Mouse (Mus musculus) CH12F3 (cell line): ENCODE results near the gene Pak1.
"Not testable (repeated sequence)": the region's sequence is repeated elsewhere in the genome, so short reads cannot be mapped to it uniquely, and the experiment has no call there.

Experiments used
- in situ Hi-C: fragments of 300-500 bp; cut with MboI; formaldehyde crosslinking; loops from 2 replicates; pipeline ENCODE4 v1.14.3; 2020; ENCODE audit warnings: low sequenced_read_pairs

Gene Pak1

DNA sequence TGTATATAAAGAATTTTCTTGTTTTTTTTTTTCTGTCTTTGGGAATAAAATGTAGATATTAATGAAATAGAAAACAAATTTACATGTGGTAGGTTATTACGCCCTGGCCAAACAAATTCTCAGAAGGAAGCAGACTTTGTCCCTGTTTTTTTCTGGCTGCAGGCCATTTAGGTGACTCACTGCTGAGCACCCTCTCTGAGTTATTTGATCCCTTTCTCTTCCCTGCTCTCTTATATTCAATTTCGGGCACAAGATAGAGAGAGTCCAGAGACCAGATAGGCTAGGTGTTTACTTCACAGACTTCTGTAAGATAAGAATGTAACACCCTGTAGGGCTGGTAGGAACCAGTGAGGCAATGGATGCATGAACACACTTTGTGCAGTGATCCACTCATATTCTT lies 57.2 kb downstream of the Pak1 start:
- in situ Hi-C loops, result no loop called here

DNA sequence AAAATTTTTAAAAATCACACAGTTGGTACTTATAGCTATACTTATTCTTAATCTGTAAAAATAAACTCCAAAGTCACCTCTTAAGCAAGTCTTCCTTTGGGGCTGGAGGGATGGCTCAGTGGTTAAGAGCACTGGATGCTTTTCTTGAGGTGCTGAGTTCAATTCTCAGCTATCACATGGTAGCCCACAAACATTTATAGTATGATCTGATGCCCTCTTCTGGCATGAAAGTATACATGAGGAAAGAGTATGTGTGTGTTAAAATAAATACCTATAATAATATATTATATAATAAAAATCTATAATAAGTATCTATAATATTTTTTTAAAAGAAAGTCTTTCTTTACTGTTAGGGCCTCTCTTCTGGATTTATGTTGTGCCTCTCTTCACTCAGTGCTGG lies 58.2 kb downstream of the Pak1 start:
- in situ Hi-C loops, result no loop called here

DNA sequence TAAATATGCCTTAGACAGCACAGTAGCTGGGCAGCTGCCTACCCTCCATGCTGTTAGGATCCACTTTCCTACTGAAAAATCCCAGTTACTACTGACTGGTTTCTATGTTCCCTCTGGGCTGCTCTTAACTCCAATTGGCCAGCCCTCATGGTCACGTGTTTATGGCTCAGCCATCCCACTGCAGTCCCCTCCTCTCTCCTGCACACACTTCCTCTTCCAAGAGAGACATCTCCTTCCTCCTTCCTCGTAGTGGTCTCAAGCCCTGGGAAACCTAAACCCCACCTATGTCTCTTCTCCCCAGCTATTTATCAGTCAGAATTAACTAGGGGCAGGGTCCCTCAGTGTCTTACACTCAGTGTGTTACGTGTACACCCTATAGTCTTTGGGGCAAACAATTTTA lies 61.2 kb downstream of the Pak1 start:
- in situ Hi-C loops, result not testable (repeated sequence)

DNA sequence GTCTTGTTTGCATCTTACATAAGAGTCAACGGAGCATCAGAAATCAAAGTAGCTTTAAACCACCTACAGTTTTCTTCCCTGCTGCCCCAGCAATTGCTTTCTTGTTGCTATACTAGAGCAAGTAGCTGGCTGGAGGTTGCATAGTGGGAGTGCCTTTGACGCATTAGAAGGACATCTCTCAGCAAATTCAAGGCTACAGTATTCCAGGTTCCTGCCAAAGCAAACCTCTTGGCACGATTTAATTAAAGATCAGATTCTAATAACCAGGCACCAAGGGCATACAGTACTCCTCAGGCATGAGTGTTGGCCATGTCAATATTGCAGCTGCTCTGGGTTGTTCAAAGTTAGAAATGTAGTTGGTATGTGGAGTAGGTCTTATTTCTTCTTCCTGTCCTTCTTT lies 62.0 kb downstream of the Pak1 start:
- in situ Hi-C loops, result no loop called here

DNA sequence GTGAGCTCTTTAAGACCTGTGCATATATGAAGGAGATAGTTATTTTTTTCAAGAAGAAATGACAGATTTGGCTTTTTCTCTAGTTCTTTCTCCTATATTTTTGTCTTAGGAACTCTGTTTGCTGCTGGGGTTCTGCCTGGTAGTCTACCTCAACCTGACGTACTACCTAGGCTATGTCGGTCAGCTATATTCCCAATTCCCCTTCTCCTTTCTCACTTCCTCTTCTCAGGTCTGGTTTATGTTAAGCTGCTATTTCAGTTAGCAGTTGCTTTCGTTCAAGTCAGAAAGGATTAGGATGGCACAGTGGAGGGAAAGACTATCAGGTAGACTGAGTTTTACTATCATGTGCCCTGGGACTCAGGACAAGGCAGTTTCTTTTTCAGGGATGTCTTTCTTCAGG lies 75.2 kb downstream of the Pak1 start:
- in situ Hi-C loops, result no loop called here

DNA sequence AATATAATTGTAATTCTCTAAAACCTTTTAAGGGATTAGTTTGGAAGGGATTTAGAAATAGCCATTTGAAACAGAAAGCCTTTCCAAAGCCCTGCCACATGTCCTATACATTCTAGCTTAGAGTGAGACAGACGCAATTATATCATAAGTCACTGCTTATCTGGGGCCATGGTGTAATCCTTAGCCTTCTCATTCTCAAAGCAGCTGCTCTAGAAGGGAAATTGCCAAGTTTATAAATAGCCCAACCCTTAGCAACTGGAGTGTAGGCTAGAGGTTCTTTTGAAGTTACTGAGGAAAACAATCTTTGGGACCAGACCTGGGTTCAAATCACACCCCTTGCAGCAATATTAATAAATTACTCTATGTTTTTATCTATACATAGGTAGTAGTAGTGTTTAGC lies 76.2 kb downstream of the Pak1 start:
- in situ Hi-C loops, result no loop called here

DNA sequence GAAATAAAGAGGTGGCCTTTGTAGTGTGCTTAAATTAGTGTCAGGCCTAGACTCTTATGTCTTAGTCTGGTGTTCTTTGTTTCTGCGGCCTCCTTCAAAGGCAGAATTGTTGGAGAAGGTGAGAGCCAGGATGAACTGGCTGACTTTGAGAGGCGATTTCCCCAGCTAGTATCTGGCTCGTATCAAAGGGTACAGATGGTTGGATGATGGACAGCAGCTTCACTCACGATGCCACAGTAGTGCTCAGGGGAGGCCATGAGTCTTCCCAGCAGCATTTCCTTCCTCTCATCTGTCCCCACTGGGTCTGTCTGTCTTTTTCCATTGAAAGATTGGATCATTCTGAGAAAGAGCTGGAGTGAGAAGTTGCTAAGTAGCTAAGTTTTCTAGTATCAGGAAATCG lies 79.5 kb downstream of the Pak1 start:
- in situ Hi-C loops, result no loop called here

DNA sequence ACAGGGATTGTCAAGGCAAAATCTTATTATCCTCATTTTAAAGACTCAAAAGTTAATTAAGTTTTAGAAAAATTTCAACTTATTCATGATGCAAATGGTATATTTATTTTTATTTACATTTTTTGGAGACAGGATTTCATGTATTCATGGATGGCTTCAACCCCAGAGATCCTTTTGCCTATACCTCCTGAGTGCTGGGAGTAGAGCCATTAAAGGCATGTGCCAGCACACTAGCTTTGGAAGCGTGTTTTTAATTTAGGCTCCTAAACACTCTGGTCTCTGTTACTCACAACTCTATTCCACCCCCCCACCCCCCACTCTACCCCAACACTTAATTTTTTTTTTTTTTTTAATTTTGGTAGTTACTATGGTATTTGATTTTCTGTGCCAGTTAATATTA lies 80.4 kb downstream of the Pak1 start:
- in situ Hi-C loops, result no loop called here

DNA sequence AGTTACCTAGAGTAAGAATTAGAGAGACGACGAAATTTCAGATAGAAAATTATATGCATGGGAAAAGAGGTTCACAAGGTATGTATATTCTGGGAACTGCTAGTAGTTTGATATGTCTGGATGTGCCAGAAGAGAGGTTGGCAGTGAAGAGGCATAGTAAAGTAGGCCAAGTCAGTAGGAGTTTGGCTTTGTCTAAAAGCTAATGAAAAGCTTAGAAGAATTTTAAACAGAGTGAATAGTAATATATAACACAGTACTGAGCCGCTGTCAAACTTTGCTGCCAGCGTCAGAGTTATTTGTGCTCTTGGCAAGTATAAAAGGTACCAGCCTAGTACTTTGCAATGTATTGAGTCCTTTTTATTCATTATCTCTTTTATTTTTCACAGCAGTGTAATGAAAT lies 84.1 kb downstream of the Pak1 start:
- in situ Hi-C loops, result no loop called here

DNA sequence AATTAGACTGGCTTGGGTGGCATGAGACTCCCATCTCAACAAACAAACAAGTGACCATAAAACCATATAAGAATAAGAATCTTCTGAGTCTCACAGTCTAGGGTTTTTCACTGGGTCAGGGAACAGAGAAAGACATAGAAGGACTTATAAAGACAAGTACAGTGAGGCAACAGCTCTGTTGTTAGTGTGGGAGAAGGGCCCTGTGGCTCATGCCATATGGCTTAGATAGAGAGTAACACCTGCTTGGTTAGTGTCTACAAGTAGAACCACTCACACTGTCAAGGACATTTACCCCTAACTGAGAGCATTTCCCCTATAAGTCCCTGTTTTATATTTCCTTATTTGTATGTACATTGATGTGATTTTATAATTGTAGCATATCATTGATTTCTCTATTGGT lies 85.0 kb downstream of the Pak1 start:
- in situ Hi-C loops, result no loop called here

DNA sequence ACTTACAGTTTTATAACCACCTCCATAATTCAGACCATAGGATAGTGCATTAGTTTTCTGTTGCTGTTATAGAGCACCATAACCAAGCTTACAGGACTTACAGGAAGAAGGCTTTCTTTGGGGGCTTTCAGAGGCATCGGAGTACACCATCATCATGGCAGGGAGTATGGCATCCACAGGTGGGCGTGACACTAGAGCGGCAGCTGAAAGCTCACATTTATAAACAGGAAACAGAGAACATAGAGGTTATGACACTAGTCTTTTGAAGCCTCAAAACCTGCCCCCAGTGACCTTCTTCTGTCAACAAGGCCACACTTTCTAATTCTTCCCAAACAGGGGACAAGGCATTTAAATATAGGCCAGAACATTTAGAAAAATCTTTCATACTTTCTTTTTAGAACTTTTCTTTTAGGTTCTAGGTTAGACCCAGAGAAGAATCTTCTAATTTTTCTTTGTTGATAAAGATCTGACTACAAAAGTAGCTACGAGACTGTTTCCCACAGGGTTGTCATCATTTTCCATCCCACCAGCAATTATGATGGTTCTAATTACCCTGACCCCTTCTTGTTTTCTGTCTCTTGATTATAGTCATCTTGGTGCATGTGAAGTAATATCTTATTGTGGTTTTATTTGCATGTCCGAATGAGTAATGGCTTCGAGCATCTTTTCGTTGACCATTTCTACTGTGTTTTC lies 89.7 kb downstream of the Pak1 start:
- in situ Hi-C loops, result no loop called here

DNA sequence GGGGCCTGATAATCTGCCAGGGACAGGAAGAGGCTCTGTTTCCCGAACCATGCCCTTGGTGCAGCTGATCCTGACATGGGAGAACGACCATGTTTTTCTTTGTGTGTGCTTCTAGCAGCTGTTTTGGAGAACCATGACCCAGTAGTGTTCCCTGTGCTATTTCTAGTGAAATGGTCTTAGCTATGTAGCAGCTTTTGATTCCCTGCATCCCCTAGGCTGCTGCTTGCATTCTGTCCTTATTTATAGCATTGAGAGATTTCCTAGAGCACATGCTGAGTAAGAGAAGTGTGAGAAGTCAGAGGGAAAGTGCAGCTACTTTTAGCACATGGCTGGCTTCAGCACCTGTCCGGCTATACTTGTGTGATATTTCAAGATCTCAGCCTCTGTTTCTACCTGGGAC lies 123.3 kb downstream of the Pak1 start:
- in situ Hi-C loops, result no loop called here

DNA sequence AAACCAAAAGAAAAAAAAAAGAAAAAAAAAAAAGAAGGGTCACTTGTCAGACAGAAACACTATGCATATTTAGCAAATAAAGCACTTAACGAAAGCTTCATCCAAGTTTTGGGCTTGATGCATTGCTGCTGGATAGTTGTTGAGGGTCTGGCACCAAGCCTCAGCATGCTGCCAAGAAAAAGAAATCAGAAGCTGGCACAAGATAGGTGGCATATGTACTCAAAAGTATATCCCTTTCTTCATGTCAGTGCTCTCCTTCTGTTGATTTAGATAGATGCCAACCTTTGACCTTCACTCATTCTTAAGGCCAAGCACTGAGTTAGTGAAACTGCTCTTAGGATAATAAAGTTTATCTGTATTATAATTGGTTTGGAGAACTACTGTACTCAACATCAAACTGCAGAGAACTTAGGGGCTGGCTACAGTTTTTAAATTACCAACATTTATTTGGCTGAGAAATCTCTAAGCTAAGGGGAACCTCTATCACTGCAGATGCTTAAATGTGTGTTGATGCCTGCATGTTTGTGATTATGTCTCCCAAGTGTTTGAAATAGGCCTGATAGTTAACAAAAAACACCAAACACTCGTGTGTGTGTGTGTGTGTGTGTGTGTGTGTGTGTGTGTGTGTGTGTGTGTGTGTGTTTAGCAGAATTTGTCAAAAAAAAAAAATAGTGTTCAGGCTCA lies 126.6 kb downstream of the Pak1 start:
- in situ Hi-C loops, result no loop called here

DNA sequence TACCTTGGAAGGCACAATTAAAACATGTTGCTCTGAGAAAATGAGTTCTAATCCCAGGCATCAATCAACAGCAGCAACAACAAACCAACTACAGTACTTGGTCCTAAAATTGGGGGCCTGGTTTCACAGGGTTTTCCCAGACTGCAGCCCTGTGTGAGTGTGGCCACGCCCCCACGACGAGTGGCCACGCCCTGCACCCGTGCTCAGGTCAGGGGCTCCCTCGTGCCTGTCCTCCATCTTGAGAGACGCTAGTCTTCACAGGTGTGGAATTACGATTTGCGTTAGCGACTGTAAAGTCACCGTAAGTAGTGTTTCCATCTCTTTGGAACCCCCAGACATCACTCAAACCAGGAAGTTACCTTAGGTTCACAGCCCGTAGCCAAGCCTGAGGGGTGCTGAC lies 131.4 kb downstream of the Pak1 start, which contains the start of gene Gdpd4:
Gdpd4 (plus strand) TSS at position 214 of the 400 bp plus-strand sequence.
- in situ Hi-C loops, result no loop called here

DNA sequence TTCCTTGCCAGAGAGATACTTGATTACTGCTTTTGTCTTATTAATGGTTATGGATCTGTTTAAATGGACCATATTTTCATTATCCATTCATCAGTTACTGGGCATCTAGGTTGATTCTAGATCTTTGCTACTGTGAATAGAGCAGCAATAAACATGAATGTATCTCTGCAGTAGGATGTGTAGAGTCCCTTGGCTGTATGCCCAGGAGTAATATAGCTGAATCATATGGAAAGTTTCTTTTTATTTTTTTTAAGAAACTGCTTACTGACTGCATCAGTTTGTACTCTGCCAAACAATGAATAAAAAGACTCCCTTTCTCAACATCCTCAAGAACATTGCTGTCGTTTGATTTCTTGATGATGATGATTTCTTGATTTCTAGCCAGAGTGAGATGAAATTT lies 137.5 kb downstream of the Pak1 start:
- in situ Hi-C loops, result no loop called here

DNA sequence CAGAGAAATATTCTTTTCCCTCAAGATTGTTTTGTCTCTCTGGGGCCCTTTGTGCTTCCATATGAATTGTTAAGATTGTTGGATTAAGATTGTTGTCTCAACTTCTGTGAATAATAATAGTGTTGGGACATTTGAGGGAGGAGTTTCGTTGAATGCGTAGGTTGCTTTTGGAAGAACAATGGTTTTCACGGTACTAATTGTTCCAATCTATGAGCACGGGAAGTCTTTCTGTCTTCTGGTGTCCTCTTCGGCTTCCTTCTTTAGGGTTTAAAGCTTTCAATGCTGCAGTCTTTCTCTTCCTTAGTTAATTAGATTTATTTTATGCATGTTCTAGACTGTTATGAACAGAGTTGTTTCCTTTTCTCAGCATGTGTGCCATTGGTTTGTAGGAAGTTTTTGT lies 138.6 kb downstream of the Pak1 start:
- in situ Hi-C loops, result no loop called here

DNA sequence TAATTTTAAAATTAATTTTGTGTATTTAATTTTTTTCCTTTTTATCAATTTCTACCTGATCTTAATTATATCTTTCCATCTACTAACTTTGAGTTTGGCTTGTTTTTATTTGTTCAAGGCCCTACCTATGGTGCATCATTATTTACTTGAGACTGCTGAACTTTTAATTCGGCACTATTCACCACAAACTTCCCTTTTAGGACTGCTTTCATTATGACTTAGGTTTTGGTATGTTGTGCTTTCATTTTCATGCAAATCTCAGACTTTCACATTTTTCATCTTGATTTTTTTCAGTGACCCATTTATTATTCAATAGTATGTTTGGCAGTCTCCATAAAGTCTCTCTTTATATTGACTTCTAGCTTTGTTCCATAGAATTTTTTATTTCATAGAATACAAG lies 156.1 kb downstream of the Pak1 start:
- in situ Hi-C loops, result no loop called here
